23 mouse cellular contexts compared by ENCODE assay signal in the genomic region with DNA sequence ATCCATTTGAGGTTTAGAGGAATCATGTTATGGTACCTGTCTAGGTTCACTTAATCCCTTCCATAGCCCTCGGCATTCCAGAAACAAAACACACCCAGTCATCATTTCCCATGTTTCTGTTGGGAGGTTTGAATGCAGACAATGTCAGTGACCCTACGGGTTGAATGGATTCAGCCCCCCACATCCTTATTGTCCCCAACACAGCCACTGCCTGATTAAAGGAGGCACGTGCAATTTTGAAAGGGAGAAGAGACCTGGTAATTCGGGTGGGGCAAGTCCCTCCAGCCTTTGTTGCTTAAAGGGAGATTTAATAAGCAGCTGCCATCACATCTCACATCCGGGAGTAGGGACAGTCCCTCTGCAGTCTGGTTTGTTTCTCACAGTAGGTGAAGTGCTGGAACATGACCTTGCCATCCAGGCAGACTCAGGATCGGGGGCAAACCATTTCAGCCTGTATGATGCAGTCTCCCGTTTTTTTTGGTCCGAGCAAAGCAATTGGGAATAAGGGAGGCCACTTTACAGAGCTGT. TPM values are rescaled to one million over a fixed set of nuclear protein-coding genes. Genes with fewer than 3 reads are reported as not detected.
DNase-seq lines count a peak whose midpoint lies in the region; ATAC-seq lines count a peak whose summit lies in the region.
"Had no signal": no experiment of that assay in that cellular context is flagged by ENCODE, and none has a peak within 500 bp of the region (broad histone marks: within the 10 kb centered on the region; RNA-seq: fewer than 3 reads in every experiment).

No protein-coding gene starts in this region.

- DNase-seq in midbrain, embryonic 11.5 days (ENCODE audit: low spot score, missing footprints), result peak; percentile 73
- peak; percentile 65 for DNase-seq in CD4-positive helper T cell, adult 2 months (ENCODE audit: low read depth, low spot score)
- DNase-seq in naive thymus-derived CD4-positive, alpha-beta T cell, adult 2 months (ENCODE audit: low read depth), result peak; percentile 39
- no peak for DNase-seq in hindbrain, embryonic 14.5 days (ENCODE audit: low spot score)
- no peak for DNase-seq in left cerebral cortex, adult 9 months (ENCODE audit: low spot score in 2 of 2)
- DNase-seq in layer of hippocampus, postnatal 36 days, result no peak
- DNase-seq: adrenal gland, postnatal 25 days; cerebellum, adult 11 months; cerebellum, adult 8-10 months; cerebellum, postnatal 14 days; gastrocnemius, postnatal 14 days; heart, adult 2 months; heart, postnatal 14 days had no signal

- H3K27me3 ChIP-seq in midbrain, embryonic 11.5 days (ENCODE audit: control insufficient read depth, insufficient read depth, low read length), result no peaks in the 10 kb centered on the region
- H3K27me3 ChIP-seq in midbrain, embryonic 13.5 days, result no peaks in the 10 kb centered on the region
- H3K27me3 ChIP-seq in hindbrain, embryonic 14.5 days (ENCODE audit: control insufficient read depth, insufficient read depth, low read length), result no peaks in the 10 kb centered on the region
- H3K27me3 ChIP-seq: embryonic facial prominence, embryonic 12.5 days; heart, embryonic 15.5 days; hindbrain, embryonic 13.5 days; Patski had no signal

- no peak for ATAC-seq in midbrain, embryonic 11.5 days (ENCODE audit: low FRiP score)
- no peak for ATAC-seq in midbrain, embryonic 13.5 days
- peak; percentile 95 for ATAC-seq in activated CD4-positive, CD25-positive, alpha-beta regulatory T cell, adult 4 months
- no peak for ATAC-seq in hindbrain, embryonic 14.5 days (ENCODE audit: low FRiP score)
- ATAC-seq: forebrain, embryonic 16.5 days; Patski had no signal

- H3K4me3 ChIP-seq in midbrain, embryonic 11.5 days (ENCODE audit: low read depth, low read length), result no peak overlapping the region
- no peak overlapping the region for H3K4me3 ChIP-seq in midbrain, embryonic 13.5 days (replicated peaks)
- H3K4me3 ChIP-seq in hindbrain, embryonic 14.5 days (replicated peaks; ENCODE audit: low read length), result no peak overlapping the region
- H3K4me3 ChIP-seq: embryonic facial prominence, embryonic 12.5 days; heart, adult 2 months; heart, embryonic 15.5 days; hindbrain, embryonic 13.5 days had no signal

- no peaks in the 10 kb centered on the region for H3K4me1 ChIP-seq in midbrain, embryonic 11.5 days (ENCODE audit: control insufficient read depth, insufficient read depth, low read length)
- H3K4me1 ChIP-seq in midbrain, embryonic 13.5 days (replicated peaks), result peaks cover 14% of the 10 kb centered on the region
- H3K4me1 ChIP-seq in hindbrain, embryonic 14.5 days (replicated peaks; ENCODE audit: control insufficient read depth, insufficient read depth, low read length), result 0 out of 2 replicates have a peak, but pooled peaks cover 4% of the 10 kb centered on the region
- H3K4me1 ChIP-seq: heart, embryonic 15.5 days; hindbrain, embryonic 13.5 days had no signal

- H3K36me3 ChIP-seq in midbrain, embryonic 11.5 days (ENCODE audit: control insufficient read depth, insufficient read depth, low read length), result no peaks in the 10 kb centered on the region
- no peaks in the 10 kb centered on the region for H3K36me3 ChIP-seq in midbrain, embryonic 13.5 days
- no peaks in the 10 kb centered on the region for H3K36me3 ChIP-seq in hindbrain, embryonic 14.5 days (replicated peaks; ENCODE audit: control insufficient read depth, insufficient read depth)
- H3K36me3 ChIP-seq: embryonic facial prominence, embryonic 12.5 days; heart, embryonic 15.5 days; hindbrain, embryonic 13.5 days had no signal

- H3K4me2 ChIP-seq in midbrain, embryonic 11.5 days, result no peak overlapping the region
- no peak overlapping the region for H3K4me2 ChIP-seq in midbrain, embryonic 13.5 days (replicated peaks)
- H3K4me2 ChIP-seq in hindbrain, embryonic 14.5 days (replicated peaks), result no peak overlapping the region
- H3K4me2 ChIP-seq: embryonic facial prominence, embryonic 12.5 days; heart, embryonic 11.5 days; heart, embryonic 15.5 days; hindbrain, embryonic 13.5 days had no signal

- H3K27ac ChIP-seq in midbrain, embryonic 11.5 days (ENCODE audit: low read depth, low read length), result no peak overlapping the region
- H3K27ac ChIP-seq in midbrain, embryonic 13.5 days, result no peak overlapping the region
- H3K27ac ChIP-seq in hindbrain, embryonic 14.5 days, result no peak overlapping the region
- H3K27ac ChIP-seq: embryonic facial prominence, embryonic 12.5 days; heart, adult 2 months; heart, embryonic 15.5 days; hindbrain, embryonic 13.5 days had no signal

- 70% methylated on average over 8 of the region's 8 CpGs for WGBS in midbrain, embryonic 11.5 days
- WGBS in midbrain, embryonic 13.5 days, result 61% methylated on average over 8 of the region's 8 CpGs
- WGBS in hindbrain, embryonic 14.5 days, result 66% methylated on average over 8 of the region's 8 CpGs

- H3K9ac ChIP-seq in midbrain, embryonic 11.5 days (ENCODE audit: low read length), result no peak overlapping the region
- no peak overlapping the region for H3K9ac ChIP-seq in midbrain, embryonic 13.5 days (replicated peaks)
- H3K9ac ChIP-seq in hindbrain, embryonic 14.5 days, result no peak overlapping the region
- H3K9ac ChIP-seq: embryonic facial prominence, embryonic 12.5 days; heart, embryonic 15.5 days; hindbrain, embryonic 13.5 days had no signal

- H3K9me3 ChIP-seq in midbrain, embryonic 11.5 days (ENCODE audit: control insufficient read depth, low read length), result no peaks in the 10 kb centered on the region
- H3K9me3 ChIP-seq in midbrain, embryonic 13.5 days, result no peaks in the 10 kb centered on the region; the same call in 1 of the 2 replicates
- H3K9me3 ChIP-seq in hindbrain, embryonic 14.5 days (ENCODE audit: control insufficient read depth, low read length), result no peaks in the 10 kb centered on the region
- H3K9me3 ChIP-seq: embryonic facial prominence, embryonic 12.5 days; heart, embryonic 15.5 days had no signal

RNA-seq across cellular contexts. Expression of gene Mchr1, which starts 18.9 kb away (rescaled TPM):
- 0.44 and 0.74 TPM in 2 replicates for polyA plus RNA-seq in midbrain, embryonic 11.5 days (2014; fragmentation: Nextera tagmentation; extraction: Ambion mirVana)
- polyA plus RNA-seq in midbrain, embryonic 13.5 days (2015; fragmentation: Nextera tagmentation; extraction: Ambion mirVana), result 2.1 and 2.5 TPM in 2 replicates
- under 1 TPM in 1 of 2 experiments, not detected in 1; 0.30 TPM for polyA plus RNA-seq in activated CD4-positive, CD25-positive, alpha-beta regulatory T cell, adult 4 months (2017; shearing (Covaris generic))
- polyA plus RNA-seq in hindbrain, embryonic 14.5 days (2014; fragmentation: Nextera tagmentation; extraction: Ambion mirVana), result 3.4 and 5.4 TPM in 2 replicates
- total RNA-seq in layer of hippocampus, postnatal 36 days (2021), result 10 to 100 TPM; 22.7 to 25.0 TPM
- total RNA-seq: common myeloid progenitor, adult 5-6 weeks; heart, adult 2 months; heart, postnatal 14 days; hematopoietic stem cell, adult 5-6 weeks had no signal
- polyA plus RNA-seq: heart, adult 2 months; heart, embryonic 11.5 days had no signal

Comparison
In these comparisons a context has a peak if more than half of its experiments do, and no peak if none do; other contexts are left out.
1. DNase-seq: peak in midbrain, embryonic 11.5 days (single experiment), CD4-positive helper T cell, adult 2 months (single experiment) and naive thymus-derived CD4-positive, alpha-beta T cell, adult 2 months (single experiment); none in hindbrain, embryonic 14.5 days (single experiment), left cerebral cortex, adult 9 months (0 of 2) and layer of hippocampus, postnatal 36 days (0 of 2).